Mouse (Mus musculus) embryonic facial prominence, embryonic 13.5 days (tissue): Measurements from ENCODE around the gene Anks1. TPM values are rescaled to one million over a fixed set of nuclear protein-coding genes. Genes with fewer than 3 reads are reported as not detected.

Experiments used
- ATAC-seq: fragments of 200-750 bp; cut with Nextera tagmentation; 2 replicates; pipeline ENCODE4 v1.8.0; 2017; ENCODE audit warnings: low read depth; ENCODE audit not compliant: insufficient number of reproducible peaks, insufficient read depth, low FRiP score, low TSS enrichment
- H3K27ac ChIP-seq: fragments of 300-500 bp; sonication (generic); 2 replicates; pipeline ENCODE4 v1.5.1; 2015; ENCODE audit warnings: moderate library complexity, mild to moderate bottlenecking, inconsistent platforms
- H3K27me3 ChIP-seq: fragments of 300-500 bp; sonication (generic); 2 replicates; pipeline ENCODE4 v1.6.1; 2015; ENCODE audit warnings: mild to moderate bottlenecking, inconsistent platforms
- H3K36me3 ChIP-seq: fragments of 300-500 bp; sonication (generic); 2 replicates; pipeline ENCODE4 v1.6.1; 2015; ENCODE audit warnings: mild to moderate bottlenecking, inconsistent platforms
- H3K4me1 ChIP-seq: fragments of 300-500 bp; sonication (generic); 2 replicates; pipeline ENCODE4 v1.6.1; 2015; ENCODE audit warnings: inconsistent platforms
- H3K4me2 ChIP-seq: fragments of 300-500 bp; sonication (generic); 2 replicates; pipeline ENCODE4 v1.6.1; 2015; ENCODE audit warnings: moderate library complexity, mild to moderate bottlenecking, inconsistent platforms
- H3K4me3 ChIP-seq: fragments of 300-500 bp; sonication (generic); 2 replicates; pipeline ENCODE4 v1.5.1; 2015; ENCODE audit warnings: mild to moderate bottlenecking, inconsistent platforms
- H3K9ac ChIP-seq: fragments of 300-500 bp; sonication (generic); 2 replicates; pipeline ENCODE4 v1.6.1; 2015; ENCODE audit warnings: mild to moderate bottlenecking, inconsistent platforms
- H3K9me3 ChIP-seq: fragments of 300-500 bp; sonication (generic); 2 replicates; pipeline ENCODE4 v1.6.1; 2016; ENCODE audit warnings: inconsistent platforms
- WGBS: fragments of 180-500 bp; shearing (Covaris S2); methylation state at CpG from one replicate; pipeline ENCODE4 v1.1.7; 2015; ENCODE audit warnings: mixed read lengths; 5-methylcytosine and 5-hydroxymethylcytosine counted together
- polyA plus RNA-seq: library from polyadenylated mRNA; unstranded; fragments of >200 nt; fragmentation: Nextera tagmentation; extraction: Ambion mirVana; gene quantifications from 2 replicates; pipeline ENCODE4 v1.2.1, GENCODE M21; 2015

Gene Anks1
- polyA plus RNA-seq, 1 experiment from 2014 or later = 13.4 TPM

GRCm38 (mm10) chr17:28084395-28084905 is 175.3 kb downstream of the Anks1 start:
- peak overlapping the region; percentile 40; the same call in 1 of the 2 replicates for H3K9ac ChIP-seq
- no peaks in the 10 kb centered on the region; the same call in 1 of the 2 replicates for H3K27me3 ChIP-seq
- no peak for ATAC-seq
- no peak overlapping the region for H3K4me3 ChIP-seq
- 13% methylated on average over 22 of the region's 22 CpGs for WGBS
- peak overlapping the region; percentile 53 for H3K4me2 ChIP-seq
- H3K27ac ChIP-seq = peak overlapping the region; percentile 60
- H3K9me3 ChIP-seq = no peaks in the 10 kb centered on the region
- H3K36me3 ChIP-seq = no peaks in the 10 kb centered on the region
- peaks cover 32% of the 10 kb centered on the region for H3K4me1 ChIP-seq

- no peaks in the 10 kb centered on the region for H3K36me3 ChIP-seq
- H3K9ac ChIP-seq = 0 out of 2 replicates have a peak overlapping the region, but pooled peaks have one; percentile 40
- peak overlapping the region; percentile 60 for H3K27ac ChIP-seq
- no peak for ATAC-seq
- H3K4me2 ChIP-seq = peak overlapping the region; percentile 53
- peak overlapping the region; percentile 15 for H3K4me3 ChIP-seq
- WGBS = under 1% methylated on average over 16 of the region's 16 CpGs
- no peaks in the 10 kb centered on the region for H3K9me3 ChIP-seq
- H3K4me1 ChIP-seq = peaks cover 29% of the 10 kb centered on the region
- no peaks in the 10 kb centered on the region; the same call in 1 of the 2 replicates for H3K27me3 ChIP-seq
Observed at GRCm38 (mm10) chr17:28084964-28085363, 175.9 kb downstream of the Anks1 start.

GRCm38 (mm10) chr17:28087430-28087829 is 178.3 kb downstream of the Anks1 start:
- H3K36me3 ChIP-seq = no peaks in the 10 kb centered on the region
- no peaks in the 10 kb centered on the region; the same call in 1 of the 2 replicates for H3K27me3 ChIP-seq
- H3K4me2 ChIP-seq = no peak overlapping the region
- no peak overlapping the region for H3K4me3 ChIP-seq
- 0 out of 2 replicates have a peak overlapping the region, but pooled peaks have one; percentile 21 for H3K9ac ChIP-seq
- H3K4me1 ChIP-seq = peaks cover 22% of the 10 kb centered on the region
- 20% methylated on average over 5 of the region's 5 CpGs for WGBS
- H3K27ac ChIP-seq = no peak overlapping the region
- no peaks in the 10 kb centered on the region for H3K9me3 ChIP-seq
- ATAC-seq = no peak

- no peak overlapping the region for H3K27ac ChIP-seq
- H3K4me1 ChIP-seq = peaks cover 20% of the 10 kb centered on the region
- no peaks in the 10 kb centered on the region for H3K36me3 ChIP-seq
- no peaks in the 10 kb centered on the region for H3K27me3 ChIP-seq
- no peak overlapping the region for H3K9ac ChIP-seq
- no peak overlapping the region for H3K4me3 ChIP-seq
- 94% methylated on average over 6 of the region's 6 CpGs for WGBS
- no peak overlapping the region for H3K4me2 ChIP-seq
- ATAC-seq = no peak
- no peaks in the 10 kb centered on the region for H3K9me3 ChIP-seq
Observed at GRCm38 (mm10) chr17:28088718-28089117, 179.6 kb downstream of the Anks1 start.

- Histone ChIP-seq H3K9me3 (peaks cover 4% of the 10 kb centered on the region; the same call in 1 of the 2 replicates), H3K36me3 (no peaks in the 10 kb centered on the region), H3K27ac (no peak overlapping the region), H3K9ac (no peak overlapping the region), H3K27me3 (no peaks in the 10 kb centered on the region), H3K4me3 (no peak overlapping the region), H3K4me1 (peaks cover 15% of the 10 kb centered on the region), H3K4me2 (no peak overlapping the region)
- ATAC-seq = no peak
- 90% methylated on average over 2 of the region's 2 CpGs for WGBS
Observed at GRCm38 (mm10) chr17:28092297-28092696, 183.2 kb downstream of the Anks1 start.

- Histone ChIP-seq H3K4me3 (no peak overlapping the region), H3K27me3 (no peaks in the 10 kb centered on the region), H3K9ac (no peak overlapping the region), H3K9me3 (peaks cover 4% of the 10 kb centered on the region; the same call in 1 of the 2 replicates), H3K4me1 (peaks cover 15% of the 10 kb centered on the region), H3K4me2 (no peak overlapping the region), H3K36me3 (no peaks in the 10 kb centered on the region), H3K27ac (no peak overlapping the region)
- no peak for ATAC-seq
- WGBS = 78% methylated on average over 3 of the region's 3 CpGs
Observed at GRCm38 (mm10) chr17:28093837-28094236, 184.7 kb downstream of the Anks1 start.

GRCm38 (mm10) chr17:28096418-28096817 is 187.3 kb downstream of the Anks1 start:
- Histone ChIP-seq H3K9me3 (peaks cover 4% of the 10 kb centered on the region; the same call in 1 of the 2 replicates), H3K27ac (no peak overlapping the region), H3K4me3 (no peak overlapping the region), H3K9ac (no peak overlapping the region), H3K36me3 (no peaks in the 10 kb centered on the region), H3K4me2 (no peak overlapping the region), H3K27me3 (no peaks in the 10 kb centered on the region), H3K4me1 (peaks cover 24% of the 10 kb centered on the region)
- no peak for ATAC-seq
- 67% methylated on average over 10 of the region's 10 CpGs for WGBS

GRCm38 (mm10) chr17:28097308-28097707 is 188.2 kb downstream of the Anks1 start:
- no peaks in the 10 kb centered on the region for H3K36me3 ChIP-seq
- WGBS = 83% methylated on average over 13 of the region's 13 CpGs
- H3K9me3 ChIP-seq = peaks cover 4% of the 10 kb centered on the region; the same call in 1 of the 2 replicates
- no peak overlapping the region for H3K4me2 ChIP-seq
- no peak overlapping the region for H3K4me3 ChIP-seq
- H3K27ac ChIP-seq = no peak overlapping the region
- no peak overlapping the region for H3K9ac ChIP-seq
- no peak for ATAC-seq
- peaks cover 33% of the 10 kb centered on the region for H3K4me1 ChIP-seq
- H3K27me3 ChIP-seq = no peaks in the 10 kb centered on the region

GRCm38 (mm10) chr17:28099086-28099485 is 190.0 kb downstream of the Anks1 start:
- Histone ChIP-seq H3K9ac (no peak overlapping the region), H3K4me2 (no peak overlapping the region), H3K27ac (no peak overlapping the region), H3K9me3 (0 out of 2 replicates have a peak, but pooled peaks cover under 1% of the 10 kb centered on the region), H3K36me3 (no peaks in the 10 kb centered on the region), H3K4me3 (no peak overlapping the region), H3K27me3 (no peaks in the 10 kb centered on the region), H3K4me1 (peaks cover 33% of the 10 kb centered on the region)
- ATAC-seq = no peak
- WGBS = 24% methylated on average over 3 of the region's 3 CpGs

- 80% methylated on average over 1 of the region's 1 CpGs for WGBS
- Histone ChIP-seq H3K9ac (no peak overlapping the region), H3K9me3 (no peaks in the 10 kb centered on the region), H3K4me1 (peaks cover 33% of the 10 kb centered on the region), H3K4me2 (no peak overlapping the region), H3K27me3 (no peaks in the 10 kb centered on the region), H3K36me3 (no peaks in the 10 kb centered on the region), H3K4me3 (no peak overlapping the region), H3K27ac (no peak overlapping the region)
- no peak for ATAC-seq
Observed at GRCm38 (mm10) chr17:28100669-28101068, 191.6 kb downstream of the Anks1 start.

GRCm38 (mm10) chr17:28101284-28101887 is 192.3 kb downstream of the Anks1 start:
- H3K9ac ChIP-seq = no peak overlapping the region
- H3K4me2 ChIP-seq = 0 out of 2 replicates have a peak overlapping the region, but pooled peaks have one; percentile 5
- H3K27me3 ChIP-seq = no peaks in the 10 kb centered on the region
- ATAC-seq = no peak
- H3K4me1 ChIP-seq = peaks cover 32% of the 10 kb centered on the region
- WGBS = 31% methylated on average over 12 of the region's 12 CpGs
- H3K27ac ChIP-seq = peak overlapping the region; percentile 33; the same call in 1 of the 2 replicates
- H3K36me3 ChIP-seq = no peaks in the 10 kb centered on the region
- H3K4me3 ChIP-seq = no peak overlapping the region
- no peaks in the 10 kb centered on the region for H3K9me3 ChIP-seq

GRCm38 (mm10) chr17:28101902-28102319 is 192.8 kb downstream of the Anks1 start:
- no peak overlapping the region for H3K4me3 ChIP-seq

More at GRCm38 (mm10) chr17:28101902-28102319, 192.8 kb downstream of the Anks1 start:
- Histone ChIP-seq H3K36me3 (no peaks in the 10 kb centered on the region), H3K27ac (peak overlapping the region; percentile 22; the same call in 1 of the 2 replicates), H3K9ac (peak overlapping the region; percentile 40; the same call in 1 of the 2 replicates), H3K27me3 (no peaks in the 10 kb centered on the region), H3K9me3 (no peaks in the 10 kb centered on the region), H3K4me2 (no peak overlapping the region), H3K4me1 (peaks cover 27% of the 10 kb centered on the region)
- no peak for ATAC-seq
- WGBS = 34% methylated on average over 10 of the region's 10 CpGs
